Mouse (Mus musculus): ENCODE results near the gene Abca14. TPM values are rescaled to one million over a fixed set of nuclear protein-coding genes. Genes with fewer than 3 reads are reported as not detected.

Abca14 gene
- polyA plus RNA-seq (2015; fragmentation: Nextera tagmentation; extraction: Ambion mirVana) = not detected in 2 replicates

- 4% methylated on average over 26 of the region's 26 CpGs for WGBS
- peak within 1 kb of the TSS; percentile 31; the same call in 1 of the 2 replicates for H3K4me2 ChIP-seq
- no peak within 1 kb of the TSS for H3K27ac ChIP-seq
- peak; percentile 52 for ATAC-seq (replicated peaks; ENCODE audit: insufficient number of reproducible peaks, insufficient read depth, low FRiP score, low read depth)
- no peaks in the 10 kb centered on the region for H3K9me3 ChIP-seq (replicated peaks)
- H3K36me3 ChIP-seq = no peaks in the 10 kb centered on the region
- peaks cover 42% of the 10 kb centered on the region for H3K27me3 ChIP-seq
- no peak within 1 kb of the TSS for H3K9ac ChIP-seq
- peaks cover 11% of the 10 kb centered on the region for H3K4me1 ChIP-seq (replicated peaks)
- H3K4me3 ChIP-seq = no peak within 1 kb of the TSS
Observed at GRCm38 (mm10) chr7:120203789-120204188, at the start of gene Abca14. Gene Abca14, plus strand, starts transcription at chr7:120203961.

GRCm38 (mm10) chr7:120156841-120157409, 46.8 kb upstream of the Abca14 start:
- H3K4me2 ChIP-seq = no peak overlapping the region
- H3K9ac ChIP-seq = no peak overlapping the region
- no peaks in the 10 kb centered on the region for H3K4me1 ChIP-seq (replicated peaks)
- H3K4me3 ChIP-seq = no peak overlapping the region
- no peaks in the 10 kb centered on the region for H3K9me3 ChIP-seq (replicated peaks)
- ATAC-seq (replicated peaks; ENCODE audit: insufficient number of reproducible peaks, insufficient read depth, low FRiP score, low read depth) = no peak
- no peaks in the 10 kb centered on the region; the same call in 1 of the 2 replicates for H3K36me3 ChIP-seq
- 44% methylated on average over 2 of the region's 2 CpGs for WGBS
- H3K27ac ChIP-seq = no peak overlapping the region
- no peaks in the 10 kb centered on the region for H3K27me3 ChIP-seq

- H3K36me3 ChIP-seq = no peaks in the 10 kb centered on the region; the same call in 1 of the 2 replicates
- no peak overlapping the region for H3K9ac ChIP-seq
- ATAC-seq (replicated peaks; ENCODE audit: insufficient number of reproducible peaks, insufficient read depth, low FRiP score, low read depth) = no peak
- H3K4me2 ChIP-seq = no peak overlapping the region
- H3K27me3 ChIP-seq = no peaks in the 10 kb centered on the region
- 53% methylated on average over 5 of the region's 5 CpGs for WGBS
- H3K27ac ChIP-seq = no peak overlapping the region
- H3K9me3 ChIP-seq (replicated peaks) = no peaks in the 10 kb centered on the region
- H3K4me3 ChIP-seq = no peak overlapping the region
- no peaks in the 10 kb centered on the region for H3K4me1 ChIP-seq (replicated peaks)
Observed at GRCm38 (mm10) chr7:120157575-120158061, 46.1 kb upstream of the Abca14 start.

GRCm38 (mm10) chr7:120158121-120158613, 45.6 kb upstream of the Abca14 start:
- Histone ChIP-seq H3K4me2 (no peak overlapping the region), H3K36me3 (no peaks in the 10 kb centered on the region; the same call in 1 of the 2 replicates), H3K9ac (no peak overlapping the region), H3K27me3 (no peaks in the 10 kb centered on the region), H3K4me1 (replicated peaks) (no peaks in the 10 kb centered on the region), H3K4me3 (no peak overlapping the region), H3K27ac (no peak overlapping the region), H3K9me3 (replicated peaks) (no peaks in the 10 kb centered on the region)
- no peak for ATAC-seq (replicated peaks; ENCODE audit: insufficient number of reproducible peaks, insufficient read depth, low FRiP score, low read depth)
- 40% methylated on average over 4 of the region's 4 CpGs for WGBS

- WGBS = 80% methylated on average over 11 of the region's 11 CpGs
- Histone ChIP-seq H3K4me1 (replicated peaks) (no peaks in the 10 kb centered on the region), H3K36me3 (no peaks in the 10 kb centered on the region), H3K9me3 (replicated peaks) (no peaks in the 10 kb centered on the region), H3K4me2 (no peak overlapping the region), H3K4me3 (no peak overlapping the region), H3K27me3 (no peaks in the 10 kb centered on the region), H3K27ac (no peak overlapping the region), H3K9ac (no peak overlapping the region)
- ATAC-seq (replicated peaks; ENCODE audit: insufficient number of reproducible peaks, insufficient read depth, low FRiP score, low read depth) = no peak
Observed at GRCm38 (mm10) chr7:120163581-120164251, 40.0 kb upstream of the Abca14 start.

- Histone ChIP-seq H3K36me3 (no peaks in the 10 kb centered on the region), H3K4me1 (replicated peaks) (no peaks in the 10 kb centered on the region), H3K4me2 (no peak overlapping the region), H3K27ac (no peak overlapping the region), H3K9me3 (replicated peaks) (no peaks in the 10 kb centered on the region), H3K27me3 (no peaks in the 10 kb centered on the region), H3K4me3 (no peak overlapping the region), H3K9ac (no peak overlapping the region)
- ATAC-seq (replicated peaks; ENCODE audit: insufficient number of reproducible peaks, insufficient read depth, low FRiP score, low read depth) = no peak
- WGBS = 78% methylated on average over 1 of the region's 1 CpGs
Observed at GRCm38 (mm10) chr7:120172188-120172700, 31.5 kb upstream of the Abca14 start.

- H3K36me3 ChIP-seq = no peaks in the 10 kb centered on the region
- no peak within 1 kb of the TSS for H3K4me3 ChIP-seq
- no peak within 1 kb of the TSS for H3K27ac ChIP-seq
- H3K4me1 ChIP-seq (replicated peaks) = no peaks in the 10 kb centered on the region
- H3K9ac ChIP-seq = no peak within 1 kb of the TSS
- H3K9me3 ChIP-seq (replicated peaks) = no peaks in the 10 kb centered on the region
- no peak for ATAC-seq (replicated peaks; ENCODE audit: insufficient number of reproducible peaks, insufficient read depth, low FRiP score, low read depth)
- H3K4me2 ChIP-seq = no peak within 1 kb of the TSS
- no peaks in the 10 kb centered on the region for H3K27me3 ChIP-seq
- 81% methylated on average over 10 of the region's 10 CpGs for WGBS
Observed at GRCm38 (mm10) chr7:120173603-120174244, 30.0 kb upstream of the Abca14 start, which contains the start of gene Anks4b. Gene Anks4b, plus strand, starts transcription at chr7:120173858.

GRCm38 (mm10) chr7:120174723-120175504, 28.8 kb upstream of the Abca14 start:
- no peak overlapping the region for H3K27ac ChIP-seq
- no peak overlapping the region for H3K4me2 ChIP-seq
- H3K9ac ChIP-seq = no peak overlapping the region
- 75% methylated on average over 11 of the region's 11 CpGs for WGBS
- no peaks in the 10 kb centered on the region for H3K27me3 ChIP-seq
- H3K4me1 ChIP-seq (replicated peaks) = no peaks in the 10 kb centered on the region
- ATAC-seq (replicated peaks; ENCODE audit: insufficient number of reproducible peaks, insufficient read depth, low FRiP score, low read depth) = no peak
- H3K36me3 ChIP-seq = no peaks in the 10 kb centered on the region
- H3K4me3 ChIP-seq = no peak overlapping the region
- no peaks in the 10 kb centered on the region for H3K9me3 ChIP-seq (replicated peaks)

GRCm38 (mm10) chr7:120177611-120178010, 26.1 kb upstream of the Abca14 start:
- 79% methylated on average over 3 of the region's 3 CpGs for WGBS
- Histone ChIP-seq H3K27ac (no peak overlapping the region), H3K4me3 (no peak overlapping the region), H3K27me3 (no peaks in the 10 kb centered on the region), H3K9ac (no peak overlapping the region), H3K36me3 (no peaks in the 10 kb centered on the region), H3K4me1 (replicated peaks) (no peaks in the 10 kb centered on the region), H3K9me3 (replicated peaks) (no peaks in the 10 kb centered on the region), H3K4me2 (no peak overlapping the region)
- ATAC-seq (replicated peaks; ENCODE audit: insufficient number of reproducible peaks, insufficient read depth, low FRiP score, low read depth) = no peak

GRCm38 (mm10) chr7:120178935-120179334, 24.8 kb upstream of the Abca14 start:
- no peak for ATAC-seq (replicated peaks; ENCODE audit: insufficient number of reproducible peaks, insufficient read depth, low FRiP score, low read depth)
- no peaks in the 10 kb centered on the region for H3K4me1 ChIP-seq (replicated peaks)

GRCm38 (mm10) chr7:120180547-120180946, 23.2 kb upstream of the Abca14 start:
- WGBS = 74% methylated on average over 5 of the region's 5 CpGs
- no peak for ATAC-seq (replicated peaks; ENCODE audit: insufficient number of reproducible peaks, insufficient read depth, low FRiP score, low read depth)

More at GRCm38 (mm10) chr7:120178935-120179334, 24.8 kb upstream of the Abca14 start:
- no peak overlapping the region for H3K27ac ChIP-seq
- H3K4me3 ChIP-seq = no peak overlapping the region
- H3K36me3 ChIP-seq = no peaks in the 10 kb centered on the region
- no peaks in the 10 kb centered on the region for H3K9me3 ChIP-seq (replicated peaks)
- H3K4me2 ChIP-seq = no peak overlapping the region
- no peak overlapping the region for H3K9ac ChIP-seq
- H3K27me3 ChIP-seq = no peaks in the 10 kb centered on the region
- 23% methylated on average over 2 of the region's 2 CpGs for WGBS

More at GRCm38 (mm10) chr7:120180547-120180946, 23.2 kb upstream of the Abca14 start:
- no peaks in the 10 kb centered on the region for H3K36me3 ChIP-seq
- no peaks in the 10 kb centered on the region for H3K4me1 ChIP-seq (replicated peaks)
- H3K4me3 ChIP-seq = no peak overlapping the region
- H3K4me2 ChIP-seq = no peak overlapping the region
- H3K27me3 ChIP-seq = no peaks in the 10 kb centered on the region
- H3K27ac ChIP-seq = no peak overlapping the region
- H3K9ac ChIP-seq = no peak overlapping the region
- no peaks in the 10 kb centered on the region for H3K9me3 ChIP-seq (replicated peaks)
